Mouse (Mus musculus) lung, embryonic 15.5 days (tissue): ENCODE data around the gene Fdxr. TPM values are rescaled to one million over a fixed set of nuclear protein-coding genes. Genes with fewer than 3 reads are reported as not detected.

ENCODE experiments used
- ATAC-seq: fragments of 200-750 bp; cut with Nextera tagmentation; 2 replicates; pipeline ENCODE4 v1.8.0; 2017; ENCODE audit warnings: moderate number of reproducible peaks, borderline replicate concordance; ENCODE audit not compliant: low FRiP score, low TSS enrichment; ENCODE audit errors: extremely low read depth
- H3K27ac ChIP-seq: fragments of 300-500 bp; sonication (generic); 2 replicates; pipeline ENCODE4 v1.5.1; 2015; ENCODE audit warnings: moderate library complexity, mild to moderate bottlenecking, inconsistent platforms
- H3K27me3 ChIP-seq: fragments of 300-500 bp; sonication (generic); 2 replicates; pipeline ENCODE4 v1.6.1; 2015; ENCODE audit warnings: inconsistent platforms
- H3K36me3 ChIP-seq: fragments of 300-500 bp; sonication (generic); 2 replicates; pipeline ENCODE4 v1.6.1; 2015; ENCODE audit warnings: inconsistent platforms
- H3K4me1 ChIP-seq: fragments of 300-500 bp; sonication (generic); 2 replicates; pipeline ENCODE4 v1.6.1; 2015; ENCODE audit warnings: inconsistent platforms
- H3K4me2 ChIP-seq: fragments of 300-500 bp; sonication (generic); 2 replicates; pipeline ENCODE4 v1.6.1; 2015; ENCODE audit warnings: inconsistent platforms, mild to moderate bottlenecking, moderate library complexity
- H3K4me3 ChIP-seq: fragments of 300-500 bp; sonication (generic); 2 replicates; pipeline ENCODE4 v1.5.1; 2015; ENCODE audit warnings: mild to moderate bottlenecking, inconsistent platforms
- H3K9ac ChIP-seq: fragments of 300-500 bp; sonication (generic); 2 replicates; pipeline ENCODE4 v1.6.1; 2015; ENCODE audit warnings: inconsistent platforms
- H3K9me3 ChIP-seq: fragments of 300-500 bp; sonication (generic); 2 replicates; pipeline ENCODE4 v1.6.1; 2016; ENCODE audit warnings: inconsistent platforms
- WGBS: fragments of 180-500 bp; shearing (Covaris S2); methylation state at CpG from one replicate; pipeline ENCODE4 v1.1.7; 2015; 5-methylcytosine and 5-hydroxymethylcytosine counted together
- polyA plus RNA-seq: library from polyadenylated mRNA; unstranded; fragments of >200 nt; fragmentation: Nextera tagmentation; extraction: Ambion mirVana; gene quantifications from 2 replicates; pipeline ENCODE4 v1.2.1, GENCODE M21; 2015

The Fdxr gene
- 14.6 and 15.8 TPM in 2 replicates for polyA plus RNA-seq

- Histone ChIP-seq H3K4me1 (peaks cover 19% of the 10 kb centered on the region), H3K9me3 (no peaks in the 10 kb centered on the region), H3K9ac (peak within 1 kb of the TSS; percentile 75), H3K4me2 (peak within 1 kb of the TSS; percentile 93), H3K4me3 (peak within 1 kb of the TSS; percentile 63), H3K27me3 (0 out of 2 replicates have a peak, but pooled peaks cover under 1% of the 10 kb centered on the region), H3K27ac (peak within 1 kb of the TSS; percentile 83), H3K36me3 (no peaks in the 10 kb centered on the region)
- ATAC-seq: peak; percentile 97
- under 1% methylated on average over 42 of the region's 42 CpGs for WGBS
These were observed at the start of gene Fdxr for GRCm38 (mm10) chr11:115276780-115277603. Fdxr (minus strand) TSS chr11:115277050.

GRCm38 (mm10) chr11:115323354-115323753, 46.5 kb upstream of the Fdxr start:
- ATAC-seq: no peak

GRCm38 (mm10) chr11:115321906-115322693, 45.2 kb upstream of the Fdxr start, which contains the start of gene Ush1g:
Ush1g (minus strand) TSS chr11:115322041.
- Histone ChIP-seq H3K9me3 (no peaks in the 10 kb centered on the region), H3K36me3 (no peaks in the 10 kb centered on the region), H3K4me3 (no peak within 1 kb of the TSS), H3K4me1 (0 out of 2 replicates have a peak, but pooled peaks cover 4% of the 10 kb centered on the region), H3K4me2 (no peak within 1 kb of the TSS), H3K27me3 (peaks cover 86% of the 10 kb centered on the region), H3K9ac (no peak within 1 kb of the TSS), H3K27ac (no peak within 1 kb of the TSS)
- no peak for ATAC-seq
- WGBS: 4% methylated on average over 35 of the region's 35 CpGs

More at GRCm38 (mm10) chr11:115323354-115323753, 46.5 kb upstream of the Fdxr start:
- no peak overlapping the region for H3K4me3 ChIP-seq
- H3K4me1 ChIP-seq: 0 out of 2 replicates have a peak, but pooled peaks cover 4% of the 10 kb centered on the region
- no peak overlapping the region for H3K9ac ChIP-seq
- H3K27ac ChIP-seq: no peak overlapping the region
- H3K27me3 ChIP-seq: peaks cover 74% of the 10 kb centered on the region
- WGBS: 13% methylated on average over 32 of the region's 32 CpGs
- H3K4me2 ChIP-seq: no peak overlapping the region
- H3K36me3 ChIP-seq: no peaks in the 10 kb centered on the region
- no peaks in the 10 kb centered on the region for H3K9me3 ChIP-seq

GRCm38 (mm10) chr11:115319704-115320383, 43.0 kb upstream of the Fdxr start:
- H3K9me3 ChIP-seq: no peaks in the 10 kb centered on the region
- no peak overlapping the region for H3K9ac ChIP-seq

GRCm38 (mm10) chr11:115318245-115319027, 41.6 kb upstream of the Fdxr start:
- Histone ChIP-seq H3K27ac (no peak overlapping the region), H3K4me2 (no peak overlapping the region), H3K4me3 (no peak overlapping the region), H3K9ac (no peak overlapping the region), H3K36me3 (no peaks in the 10 kb centered on the region), H3K27me3 (peaks cover 100% of the 10 kb centered on the region), H3K4me1 (0 out of 2 replicates have a peak, but pooled peaks cover 4% of the 10 kb centered on the region), H3K9me3 (no peaks in the 10 kb centered on the region)
- no peak for ATAC-seq
- 5% methylated on average over 63 of the region's 63 CpGs for WGBS

More at GRCm38 (mm10) chr11:115319704-115320383, 43.0 kb upstream of the Fdxr start:
- WGBS: 9% methylated on average over 18 of the region's 18 CpGs
- peaks cover 100% of the 10 kb centered on the region for H3K27me3 ChIP-seq
- H3K4me3 ChIP-seq: no peak overlapping the region
- no peaks in the 10 kb centered on the region for H3K36me3 ChIP-seq
- H3K27ac ChIP-seq: no peak overlapping the region
- H3K4me1 ChIP-seq: 0 out of 2 replicates have a peak, but pooled peaks cover 4% of the 10 kb centered on the region
- no peak overlapping the region for H3K4me2 ChIP-seq
- no peak for ATAC-seq

GRCm38 (mm10) chr11:115317204-115317603, 40.4 kb upstream of the Fdxr start:
- H3K4me1 ChIP-seq: 0 out of 2 replicates have a peak, but pooled peaks cover 3% of the 10 kb centered on the region
- peaks cover 96% of the 10 kb centered on the region for H3K27me3 ChIP-seq
- H3K4me2 ChIP-seq: no peak overlapping the region
- WGBS: 58% methylated on average over 7 of the region's 7 CpGs
- no peak overlapping the region for H3K27ac ChIP-seq
- H3K9ac ChIP-seq: no peak overlapping the region
- no peak overlapping the region for H3K4me3 ChIP-seq
- H3K9me3 ChIP-seq: no peaks in the 10 kb centered on the region
- no peaks in the 10 kb centered on the region for H3K36me3 ChIP-seq
- no peak for ATAC-seq

GRCm38 (mm10) chr11:115314249-115314648, 37.4 kb upstream of the Fdxr start:
- H3K27me3 ChIP-seq: peaks cover 67% of the 10 kb centered on the region
- no peaks in the 10 kb centered on the region for H3K36me3 ChIP-seq
- H3K27ac ChIP-seq: no peak overlapping the region
- ATAC-seq: no peak
- WGBS: 38% methylated on average over 2 of the region's 2 CpGs
- H3K4me3 ChIP-seq: no peak overlapping the region
- no peaks in the 10 kb centered on the region for H3K4me1 ChIP-seq
- H3K9ac ChIP-seq: no peak overlapping the region
- H3K9me3 ChIP-seq: no peaks in the 10 kb centered on the region
- H3K4me2 ChIP-seq: no peak overlapping the region

- no peak overlapping the region for H3K4me3 ChIP-seq
- ATAC-seq: no peak
- H3K9ac ChIP-seq: no peak overlapping the region
- H3K27me3 ChIP-seq: peaks cover 15% of the 10 kb centered on the region
- H3K27ac ChIP-seq: no peak overlapping the region
- H3K4me1 ChIP-seq: no peaks in the 10 kb centered on the region
- H3K4me2 ChIP-seq: no peak overlapping the region
- H3K9me3 ChIP-seq: no peaks in the 10 kb centered on the region
- H3K36me3 ChIP-seq: no peaks in the 10 kb centered on the region
- 67% methylated on average over 1 of the region's 1 CpGs for WGBS
These were observed 31.9 kb upstream of the Fdxr start for GRCm38 (mm10) chr11:115308781-115309180.

- no peaks in the 10 kb centered on the region for H3K4me1 ChIP-seq
- H3K4me2 ChIP-seq: no peak within 1 kb of the TSS
- H3K9ac ChIP-seq: no peak within 1 kb of the TSS
- no peaks in the 10 kb centered on the region for H3K36me3 ChIP-seq
- H3K27ac ChIP-seq: no peak within 1 kb of the TSS
- no peak for ATAC-seq
- 29% methylated on average over 8 of the region's 8 CpGs for WGBS
- no peak within 1 kb of the TSS for H3K4me3 ChIP-seq
- H3K9me3 ChIP-seq: no peaks in the 10 kb centered on the region
- peaks cover 3% of the 10 kb centered on the region; the same call in 1 of the 2 replicates for H3K27me3 ChIP-seq
These were observed 30.0 kb upstream of the Fdxr start, which contains the start of gene Otop2 for GRCm38 (mm10) chr11:115306863-115307262. Otop2 (plus strand) TSS chr11:115307163.

- peak; percentile 20; the same call in 1 of the 2 replicates for ATAC-seq
- 11% methylated on average over 8 of the region's 8 CpGs for WGBS
- H3K27me3 ChIP-seq: peaks cover 18% of the 10 kb centered on the region
- H3K27ac ChIP-seq: no peak overlapping the region
- H3K4me3 ChIP-seq: no peak overlapping the region
- H3K4me1 ChIP-seq: no peaks in the 10 kb centered on the region
- H3K9me3 ChIP-seq: no peaks in the 10 kb centered on the region
- no peak overlapping the region for H3K4me2 ChIP-seq
- no peaks in the 10 kb centered on the region for H3K36me3 ChIP-seq
- no peak overlapping the region for H3K9ac ChIP-seq
These were observed 26.3 kb upstream of the Fdxr start for GRCm38 (mm10) chr11:115303167-115303566.

- Histone ChIP-seq H3K4me1 (peaks cover 10% of the 10 kb centered on the region), H3K9me3 (no peaks in the 10 kb centered on the region), H3K36me3 (no peaks in the 10 kb centered on the region), H3K4me3 (no peak overlapping the region), H3K4me2 (no peak overlapping the region), H3K9ac (no peak overlapping the region), H3K27ac (no peak overlapping the region), H3K27me3 (peaks cover 33% of the 10 kb centered on the region)
- WGBS: 71% methylated on average over 2 of the region's 2 CpGs
- ATAC-seq: no peak
These were observed 24.5 kb upstream of the Fdxr start for GRCm38 (mm10) chr11:115301351-115301750.
